Mouse (Mus musculus) heart, adult 2 months (tissue): ENCODE results near the gene Col24a1.

Experiments used
- CTCF ChIP-seq: fragments of 200-600 bp; IDR thresholded peaks from 2 replicates; pipeline ENCODE4 v1.8.1; 2022; ENCODE audit warnings: antibody characterized with exemption, mild to moderate bottlenecking, moderate library complexity
- EP300 ChIP-seq: fragments of 200-500 bp; IDR thresholded peaks from 2 replicates; pipeline ENCODE4 v1.6.1; 2011; ENCODE audit warnings: low read depth, low read length, control low read depth; ENCODE audit not compliant: insufficient read depth
- POLR2A ChIP-seq: fragments of 200-500 bp; IDR thresholded peaks from 2 replicates; pipeline ENCODE4 v1.6.1; 2011; ENCODE audit warnings: mild to moderate bottlenecking, low read depth, low read length, control low read depth; ENCODE audit not compliant: insufficient read depth

- TF ChIP-seq CTCF (no peak), POLR2A (no peak), EP300 (no peak)
Measured at GRCm38 (mm10) chr3:145339851-145340499, 47.7 kb downstream of the Col24a1 start.
